Mouse (Mus musculus): ENCODE measurements at regions not wholly inside any gene's neighbourhood (a gene's known extent, or its start where the extent isn't known, plus 50 kb on each side); places are given as distances from the start of the nearest gene placed in this dataset.

DNA sequence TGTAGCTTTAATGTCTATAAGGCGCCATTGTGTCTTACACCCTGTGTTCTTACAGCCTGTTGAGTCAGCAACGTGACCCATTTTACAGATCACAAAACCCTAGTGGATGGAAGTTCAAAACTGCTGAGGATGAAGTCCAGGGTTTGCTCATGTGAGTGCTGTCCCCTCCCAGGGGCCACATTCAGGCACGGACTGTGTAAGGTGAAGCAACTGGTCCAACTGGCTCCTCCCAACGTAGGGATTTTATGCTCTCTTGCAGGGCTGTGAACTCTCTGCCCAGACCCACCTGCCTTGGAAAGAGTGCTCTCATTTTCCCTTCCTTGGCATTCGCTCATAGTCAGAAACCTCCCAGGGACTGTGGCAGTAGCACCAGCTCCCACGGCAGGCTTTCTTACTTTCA, 53.8 kb upstream of the Nfe2l2 start:
- Histone ChIP-seq H3K4me2 (replicated peaks; ENCODE audit: low read depth, low read length) (no peak overlapping the region), H3K9me3 (ENCODE audit: control insufficient read depth, low read depth, low read length) (no peaks in the 10 kb centered on the region), H3K27ac (ENCODE audit: low read length) (no peak overlapping the region), H3K9ac (replicated peaks; ENCODE audit: low read depth, low read length) (no peak overlapping the region), H3K36me3 (ENCODE audit: control insufficient read depth, insufficient read depth, low read length) (no peaks in the 10 kb centered on the region), H3K4me1 (ENCODE audit: control insufficient read depth, insufficient read depth, low read length) (peaks cover 17% of the 10 kb centered on the region; the same call in 1 of the 2 replicates), H3K4me3 (ENCODE audit: low read depth, low read length) (no peak overlapping the region), H3K27me3 (ENCODE audit: control insufficient read depth, insufficient read depth, low read length) (no peaks in the 10 kb centered on the region)
- no peak for ATAC-seq (ENCODE audit: insufficient number of reproducible peaks, insufficient read depth, low FRiP score, low read depth)
- WGBS = 81% methylated on average over 6 of the region's 6 CpGs

DNA sequence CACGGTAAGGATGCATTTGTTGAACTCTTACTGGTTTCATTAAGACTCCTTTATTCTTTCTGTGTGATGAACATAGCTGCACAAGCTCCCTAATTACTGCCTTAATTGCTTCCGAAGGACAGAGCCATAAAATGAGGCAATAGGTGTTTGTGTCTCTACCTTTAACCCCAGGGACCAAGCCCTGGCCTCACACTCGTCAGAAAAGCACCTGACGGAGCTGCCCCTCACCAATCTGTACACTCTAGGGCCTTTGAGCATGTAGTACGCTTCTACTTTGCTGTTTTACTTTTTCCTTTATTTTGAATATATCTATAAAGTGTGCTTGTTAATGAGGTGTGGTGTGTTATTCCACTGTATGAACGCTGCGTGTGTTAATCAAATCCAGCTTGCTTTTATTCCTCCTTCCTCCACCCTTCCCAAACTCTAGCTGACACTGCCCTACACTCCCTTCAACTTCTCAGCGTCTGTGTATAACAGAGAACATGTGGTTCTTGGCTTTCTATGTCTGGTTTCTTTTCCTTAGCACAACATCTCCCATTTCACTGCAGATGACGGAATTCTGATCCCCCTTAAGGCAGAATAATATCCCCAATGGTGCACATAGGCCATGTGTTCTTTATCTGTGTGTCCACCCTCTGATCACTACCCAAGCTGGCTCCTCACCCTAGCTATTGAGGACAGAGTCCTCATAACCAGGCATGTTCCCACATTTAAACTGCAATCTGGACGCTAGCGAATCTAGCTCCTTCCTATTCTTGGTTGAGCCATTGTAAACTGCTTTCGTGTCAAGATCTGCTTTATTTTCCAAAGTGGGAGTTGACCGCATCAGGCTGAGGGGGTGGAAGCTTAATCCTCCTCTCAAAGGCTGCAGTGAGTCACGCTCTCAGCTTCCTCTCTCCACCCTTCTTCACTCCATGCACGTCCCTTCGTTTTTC, 52.5 kb upstream of the Nfe2l2 start:
- Histone ChIP-seq H3K9ac (replicated peaks; ENCODE audit: low read depth, low read length) (no peak overlapping the region), H3K27me3 (ENCODE audit: control insufficient read depth, insufficient read depth, low read length) (no peaks in the 10 kb centered on the region), H3K4me1 (ENCODE audit: control insufficient read depth, insufficient read depth, low read length) (peaks cover 17% of the 10 kb centered on the region; the same call in 1 of the 2 replicates), H3K27ac (ENCODE audit: low read length) (peak overlapping the region; percentile 74; the same call in 1 of the 2 replicates), H3K9me3 (ENCODE audit: control insufficient read depth, low read depth, low read length) (no peaks in the 10 kb centered on the region), H3K4me2 (replicated peaks; ENCODE audit: low read depth, low read length) (no peak overlapping the region), H3K36me3 (ENCODE audit: control insufficient read depth, insufficient read depth, low read length) (no peaks in the 10 kb centered on the region), H3K4me3 (ENCODE audit: low read depth, low read length) (no peak overlapping the region)
- 53% methylated on average over 16 of the region's 16 CpGs for WGBS
- ATAC-seq (ENCODE audit: insufficient number of reproducible peaks, insufficient read depth, low FRiP score, low read depth) = peak; percentile 74; the same call in 1 of the 2 replicates

DNA sequence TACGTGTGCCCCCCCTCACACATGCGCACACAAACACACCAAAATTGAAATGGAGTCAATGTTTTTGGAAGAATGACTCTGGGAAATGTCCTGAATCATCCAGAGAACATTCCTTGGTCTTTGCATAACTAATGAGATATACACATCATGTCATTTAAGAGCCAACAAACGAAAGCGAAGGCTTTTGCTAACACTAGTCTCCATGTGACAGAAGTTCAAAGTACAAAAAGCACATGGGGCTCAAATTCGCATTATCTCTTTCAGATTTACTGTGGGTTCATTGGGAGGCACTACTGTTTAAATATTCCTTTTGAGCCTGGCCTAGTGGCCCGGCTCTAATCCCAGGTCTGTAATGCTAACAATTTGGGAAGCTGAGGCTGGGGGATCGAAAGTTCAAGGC, 50.2 kb upstream of the Nfe2l2 start:
- WGBS = 77% methylated on average over 7 of the region's 7 CpGs
- ATAC-seq (ENCODE audit: insufficient number of reproducible peaks, insufficient read depth, low FRiP score, low read depth) = no peak

More for the DNA sequence above, 50.2 kb upstream of the Nfe2l2 start:
- Histone ChIP-seq H3K27me3 (ENCODE audit: control insufficient read depth, insufficient read depth, low read length) (no peaks in the 10 kb centered on the region), H3K36me3 (ENCODE audit: control insufficient read depth, insufficient read depth, low read length) (no peaks in the 10 kb centered on the region), H3K27ac (ENCODE audit: low read length) (no peak overlapping the region), H3K4me1 (ENCODE audit: control insufficient read depth, insufficient read depth, low read length) (peaks cover 17% of the 10 kb centered on the region; the same call in 1 of the 2 replicates), H3K9me3 (ENCODE audit: control insufficient read depth, low read depth, low read length) (no peaks in the 10 kb centered on the region), H3K4me3 (ENCODE audit: low read depth, low read length) (no peak overlapping the region), H3K9ac (replicated peaks; ENCODE audit: low read depth, low read length) (no peak overlapping the region), H3K4me2 (replicated peaks; ENCODE audit: low read depth, low read length) (no peak overlapping the region)
